In the genomic region with DNA sequence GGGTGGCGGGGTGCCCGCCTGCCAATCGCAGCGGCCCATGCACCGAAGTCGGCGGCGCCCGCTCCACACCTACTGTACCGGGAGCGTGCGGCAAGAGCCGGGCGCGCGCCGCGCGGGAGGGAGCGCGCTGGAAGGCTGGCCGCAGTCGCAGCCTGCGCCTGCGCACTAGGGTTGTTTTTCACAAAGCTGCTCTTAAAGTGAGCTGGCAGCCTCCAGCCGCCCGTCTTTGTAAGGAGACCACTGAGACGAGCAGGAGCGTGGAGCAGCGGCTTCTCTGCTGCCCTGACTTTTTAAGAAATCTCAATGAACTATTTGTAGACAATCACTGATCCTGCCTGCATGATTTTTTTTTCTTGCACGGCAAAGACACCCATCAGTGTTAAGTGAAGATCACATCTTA, we compare ENCODE assay signal across 8 mouse cellular contexts. TPM values are rescaled to one million over a fixed set of nuclear protein-coding genes. Genes with fewer than 3 reads are reported as not detected.
A peak's percentile ranks its signal among the peaks of the same experiment; 100 is the strongest.
DNase-seq lines count a peak whose midpoint lies in the region; ATAC-seq lines count a peak whose summit lies in the region.

A gene (plus strand): TSS at position 195 of the 400 bp plus-strand sequence.

- peak; percentile 33 for ATAC-seq in inflammation-experienced regulatory T-cells, adult 6 months
- ATAC-seq in megakaryocyte-erythroid progenitor cell, adult 5-6 weeks (replicated peaks; ENCODE audit: low FRiP score, low TSS enrichment, poor library complexity, severe bottlenecking) = peak; percentile 22

- intact Hi-C loops in gastrocnemius, postnatal 14 days (cut with DNase I; ENCODE audit: low total_unique reads) = no loop called here
- intact Hi-C loops in left cerebral cortex, postnatal 10 days (cut with DNase I) = loop anchor here (5.0 to 10.0 kb wide), 3 partner anchors 274 to 872 kb away; no protein-coding TSS in a partner anchor

- DNase-seq in adipocyte (ENCODE audit: low spot score) = peak; percentile 96
- peak; percentile 96 for DNase-seq in embryo, embryonic 10 days (ENCODE audit: low spot score)
- peak; percentile 96 for DNase-seq in gastrocnemius, postnatal 14 days
- DNase-seq in left cerebral cortex, postnatal 10 days (ENCODE audit: extremely low spot score in 1 of 2, low spot score in 2 of 2) = peak; percentile 94 to 98
- peak; percentile 97 for DNase-seq in right cerebral cortex, postnatal 25 days
- DNase-seq in urinary bladder, postnatal 4 days (ENCODE audit: low spot score in 2 of 2) = peak; percentile 95 to 96

RNA-seq across cellular contexts. Expression of the gene that starts here (rescaled TPM):
- total RNA-seq in gastrocnemius, postnatal 14 days (2021) = 10 to 100 TPM; 35.2 to 62.4 TPM
- 10 to 100 TPM in 1 of 3 experiments, 1 to 10 TPM in 2; 5.9 to 12.0 (median 8.4) TPM for polyA plus RNA-seq in inflammation-experienced regulatory T-cells, adult 6 months (2017; shearing (Covaris generic))
- total RNA-seq in left cerebral cortex, postnatal 10 days (2021) = 10 to 100 TPM; 28.1 to 30.4 TPM
- 17.6 and 32.8 TPM in 2 replicates for total RNA-seq in megakaryocyte-erythroid progenitor cell, adult 5-6 weeks (2014; fragmentation: Nextera tagmentation)
- 18.9 and 31.6 TPM in 2 replicates for total RNA-seq in megakaryocyte-erythroid progenitor cell, adult 5-6 weeks (2017)

Comparison
In these comparisons a context has a peak if more than half of its experiments do, and no peak if none do; other contexts are left out.
1. Peak in every context shown above with its lines: DNase-seq and ATAC-seq.